Mouse (Mus musculus): ENCODE results near the gene Rsrc1. TPM values are rescaled to one million over a fixed set of nuclear protein-coding genes. Genes with fewer than 3 reads are reported as not detected.

The Rsrc1 gene
- total RNA-seq, 2 experiments from 2014 or later, result 40.7 to 42.0 TPM

- DNase-seq (ENCODE audit: low spot score in 2 of 2), result no peak
Measured at GRCm38 (mm10) chr3:67367481-67367880, 386.3 kb downstream of the Rsrc1 start.

- no peak for DNase-seq (ENCODE audit: low spot score in 2 of 2)
Measured at GRCm38 (mm10) chr3:67369407-67370079, 388.4 kb downstream of the Rsrc1 start.

GRCm38 (mm10) chr3:67372194-67372593, 391.0 kb downstream of the Rsrc1 start:
- DNase-seq (ENCODE audit: low spot score in 2 of 2), result no peak

DNA sequence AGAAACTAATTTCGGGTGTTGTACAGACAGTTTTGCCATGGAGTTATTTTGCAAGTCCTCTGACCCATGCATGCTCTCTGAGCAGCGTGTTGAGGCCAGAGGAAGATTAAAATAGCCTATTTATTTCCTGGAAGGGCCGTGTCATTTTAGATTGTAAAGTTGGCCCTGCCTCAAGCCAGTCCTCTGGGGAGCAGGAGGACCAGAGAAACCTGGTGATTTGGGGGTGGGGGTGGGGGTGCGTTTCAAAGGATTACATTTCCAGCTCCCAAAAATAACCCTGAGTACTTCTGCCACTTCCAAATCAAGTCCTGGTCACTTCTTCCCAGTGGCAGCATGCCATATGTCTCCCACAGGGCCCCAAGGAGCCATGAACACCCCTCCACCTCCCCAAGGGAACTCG, 391.6 kb downstream of the Rsrc1 start:
- DNase-seq (ENCODE audit: low spot score in 2 of 2), result no peak

GRCm38 (mm10) chr3:67373872-67374271, 392.7 kb downstream of the Rsrc1 start, which contains the start of gene Mlf1:
Mlf1 (plus strand) TSS chr3:67374097.
- peak; percentile 90 to 93 for DNase-seq (ENCODE audit: low spot score in 2 of 2)

GRCm38 (mm10) chr3:67374360-67374778, 393.2 kb downstream of the Rsrc1 start:
- no peak for DNase-seq (ENCODE audit: low spot score in 2 of 2)

GRCm38 (mm10) chr3:67375063-67375462, 393.9 kb downstream of the Rsrc1 start, which contains the start of gene Gm17402:
Gm17402 (minus strand) TSS chr3:67375163.
- DNase-seq (ENCODE audit: low spot score in 2 of 2), result no peak

DNA sequence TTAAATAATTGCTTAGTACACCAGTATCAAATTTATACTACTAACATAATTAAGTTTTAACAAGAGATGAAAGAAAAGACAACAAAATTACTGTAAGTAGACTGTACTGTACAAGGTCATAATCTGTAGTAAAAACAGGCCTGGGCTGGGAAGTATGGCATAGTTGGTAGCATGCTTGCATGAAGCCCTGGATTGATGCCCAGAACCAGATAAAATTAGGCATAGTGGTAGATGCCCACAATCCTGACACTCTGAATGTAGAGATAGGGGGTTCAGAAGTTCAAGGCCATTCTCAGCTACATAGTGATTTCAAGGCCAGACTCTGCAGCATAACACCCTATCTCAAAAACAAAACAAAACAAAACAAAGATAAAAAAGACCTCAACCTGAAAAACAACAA, 397.0 kb downstream of the Rsrc1 start:
- DNase-seq (ENCODE audit: low spot score in 2 of 2), result no peak

Other genes with a start within 250 kb of the Rsrc1 start
- under 1 TPM; 0.20 to 0.94 TPM for gene Shox2, start 381 bp downstream of the Rsrc1 start, total RNA-seq (2021)